Mouse (Mus musculus) ES-Bruce4 (cell line): Measurements from ENCODE around the gene Uts2.

Experiments
- CTCF ChIP-seq: IDR thresholded peaks from one replicate; pipeline ENCODE4 v1.8.1; 2011; ENCODE audit warnings: low read depth, low read length
- EP300 ChIP-seq: IDR thresholded peaks from 2 replicates; pipeline ENCODE4 v1.6.1; 2011; ENCODE audit warnings: low read depth, low read length; ENCODE audit not compliant: insufficient read depth
- POLR2A ChIP-seq: IDR thresholded peaks from one replicate; pipeline ENCODE4 v1.8.1; 2011; ENCODE audit warnings: low read length; ENCODE audit not compliant: insufficient read depth

GRCm38 (mm10) chr4:150978156-150978910, 18.6 kb upstream of the Uts2 start:
- TF ChIP-seq POLR2A (no peak), CTCF (peak; percentile 47), EP300 (no peak)
